Mouse (Mus musculus) G1E (cell line): ENCODE measurements around the gene Fxyd6.

ENCODE experiments used
- CTCF ChIP-seq: IDR thresholded peaks from 2 replicates; pipeline ENCODE4 v1.5.1; 2012; ENCODE audit warnings: low read depth, low read length, inconsistent platforms, mixed read lengths
- GATA1 ChIP-seq: IDR thresholded peaks from 2 replicates; pipeline ENCODE4 v1.6.1; 2012; ENCODE audit warnings: borderline replicate concordance, low read length, inconsistent platforms, mixed read lengths
- GATA2 ChIP-seq: IDR thresholded peaks from 2 replicates; pipeline ENCODE4 v1.6.1; 2012; ENCODE audit warnings: low read depth, low read length, inconsistent platforms, borderline replicate concordance
- POLR2AphosphoS5 ChIP-seq: IDR thresholded peaks from 2 replicates; pipeline ENCODE4 v1.6.1; 2012; ENCODE audit warnings: low read depth, low read length, inconsistent platforms; ENCODE audit not compliant: insufficient replicate concordance
- TAL1 ChIP-seq: conservative IDR thresholded peaks from 2 replicates; pipeline ENCODE4 v1.6.1; 2012; ENCODE audit warnings: low read depth, low read length, inconsistent platforms, mixed read lengths

- TF ChIP-seq TAL1 (no peak), CTCF (no peak), GATA1 (no peak), POLR2AphosphoS5 (no peak), GATA2 (no peak)
Measured at GRCm38 (mm10) chr9:45349851-45350250, 20.1 kb upstream of the Fxyd6 start.
